Mouse (Mus musculus): Measurements from ENCODE around the gene Nectin4. TPM values are rescaled to one million over a fixed set of nuclear protein-coding genes. Genes with fewer than 3 reads are reported as not detected.
A peak's percentile ranks its signal among the peaks of the same experiment; 100 is the strongest.

Gene Nectin4
- polyA plus RNA-seq, 1 experiment from 2014 or later: 0.04 TPM

DNA sequence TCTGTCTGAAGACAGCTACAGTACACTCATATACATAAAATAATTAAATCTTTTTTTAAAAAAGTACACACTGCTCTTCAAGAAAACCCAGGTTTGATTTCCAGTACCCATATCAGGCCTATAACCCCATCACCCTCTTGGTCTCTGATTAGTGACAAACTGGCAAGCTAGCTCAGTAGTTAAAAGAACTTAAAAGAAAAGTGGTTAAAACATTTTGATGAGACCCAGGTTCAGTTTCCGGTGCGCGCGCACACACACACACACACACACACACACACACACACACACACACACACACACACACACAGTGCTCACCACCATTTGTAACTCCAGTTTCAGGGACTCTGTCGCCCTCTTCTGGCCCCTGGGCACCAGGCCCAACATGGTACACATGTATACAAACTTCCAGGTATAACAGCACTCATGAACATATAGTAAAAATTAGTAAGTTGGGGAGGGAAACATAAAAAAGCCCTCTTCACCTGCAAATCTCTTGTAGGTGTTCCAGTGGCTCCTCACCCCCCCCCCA is 14.0 kb upstream of the Nectin4 start:
- in situ Hi-C loops (cut with MboI; ENCODE audit: low pct_unique_long_range_greater_than_20kb): loop anchor here (5.0 to 10.0 kb wide), 2 partner anchors 34 to 241 kb away; partner anchors contain the start of gene Cfap126
- POLR2A ChIA-PET: interaction anchor here (0.6 kb wide), 1 partner anchor 1538 kb away, joined by 3 read pairs; no protein-coding TSS in a partner anchor
- H3K27me3 ChIP-seq: no peaks in the 10 kb centered on the region
- DNase-seq (ENCODE audit: low read depth, low spot score) (no peak), ATAC-seq (no peak)
- CTCF ChIA-PET: interaction anchor here (0.7 to 6.0 kb wide), 6 partner anchors 11 to 225 kb away, joined by 3 to 37 read pairs (median 3); partner anchors contain the start of gene Nit1
- peak; percentile 64 for TF ChIP-seq CTCF (IDR thresholded peaks at IDR 0.05)

DNA sequence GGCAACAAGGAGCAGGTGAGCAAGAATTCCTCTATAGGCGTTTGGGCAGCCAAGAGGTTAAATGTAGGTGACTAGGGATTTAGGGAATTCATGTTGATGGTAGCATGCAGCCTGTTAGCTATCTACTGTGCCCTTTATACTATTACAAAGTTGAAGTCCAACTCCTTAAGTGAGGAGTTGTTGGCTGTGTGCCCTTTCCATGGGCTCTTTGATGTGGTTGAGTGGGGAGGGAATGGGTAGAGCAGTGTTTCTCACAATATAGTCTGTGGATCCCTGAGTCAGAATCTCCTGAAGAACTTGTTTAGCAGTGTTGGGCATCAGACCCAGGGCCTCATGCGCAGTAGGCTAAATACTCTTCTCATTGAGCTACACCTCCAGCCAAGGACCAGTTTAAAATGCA is 13.1 kb upstream of the Nectin4 start:
- in situ Hi-C loops (cut with MboI; ENCODE audit: low pct_unique_long_range_greater_than_20kb): loop anchor here (5.0 to 10.0 kb wide), 2 partner anchors 35 to 242 kb away; partner anchors contain the start of gene Cfap126
- ATAC-seq: no peak
- TF ChIP-seq CTCF (IDR thresholded peaks at IDR 0.05): no peak
- CTCF ChIA-PET: interaction anchor here (0.8 to 6.0 kb wide), 8 partner anchors 12 to 226 kb away, joined by 3 to 37 read pairs (median 4); partner anchors contain the start of genes Dedd and Nit1
- H3K27me3 ChIP-seq: no peaks in the 10 kb centered on the region
- POLR2A ChIA-PET: no interaction called here
- DNase-seq (ENCODE audit: low read depth, low spot score): no peak

DNA sequence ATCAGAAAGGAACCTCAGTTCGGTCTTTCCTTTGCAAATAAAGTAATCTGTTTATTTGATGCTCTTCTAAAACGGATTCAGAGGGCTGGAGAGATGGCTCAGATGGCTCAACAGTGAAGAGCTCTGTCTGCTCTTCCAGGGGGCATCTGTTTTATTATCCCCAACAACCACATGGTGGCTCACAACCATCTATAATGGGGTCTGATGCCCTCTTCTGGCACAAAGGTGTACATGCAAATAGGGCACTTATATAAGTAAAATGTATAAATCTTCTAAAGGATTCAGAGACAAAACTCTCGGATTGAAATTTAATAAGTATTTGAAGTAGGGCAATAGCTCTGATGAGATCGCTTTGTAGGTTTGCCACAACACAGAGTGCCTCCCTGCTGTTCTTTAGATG is 11.5 kb upstream of the Nectin4 start:
- in situ Hi-C loops (cut with MboI; ENCODE audit: low pct_unique_long_range_greater_than_20kb): loop anchor here (5.0 to 10.0 kb wide), 2 partner anchors 36 to 244 kb away; partner anchors contain the start of gene Cfap126
- ChIA-PET CTCF (interaction anchor here (0.8 to 6.0 kb wide), 22 partner anchors 10 to 121 kb away, joined by 3 to 37 read pairs (median 4); partner anchors contain the start of genes Arhgap30, B4galt3, Dedd and Nit1), POLR2A (interaction anchor here (0.7 to 1.2 kb wide), 2 partner anchors 9 to 37 kb away, joined by 3 to 6 read pairs; no protein-coding TSS in a partner anchor)
- TF ChIP-seq CTCF (IDR thresholded peaks at IDR 0.05): peak; percentile 82
- ATAC-seq: no peak
- no peak for DNase-seq (ENCODE audit: low read depth, low spot score)
- H3K27me3 ChIP-seq: no peaks in the 10 kb centered on the region

DNA sequence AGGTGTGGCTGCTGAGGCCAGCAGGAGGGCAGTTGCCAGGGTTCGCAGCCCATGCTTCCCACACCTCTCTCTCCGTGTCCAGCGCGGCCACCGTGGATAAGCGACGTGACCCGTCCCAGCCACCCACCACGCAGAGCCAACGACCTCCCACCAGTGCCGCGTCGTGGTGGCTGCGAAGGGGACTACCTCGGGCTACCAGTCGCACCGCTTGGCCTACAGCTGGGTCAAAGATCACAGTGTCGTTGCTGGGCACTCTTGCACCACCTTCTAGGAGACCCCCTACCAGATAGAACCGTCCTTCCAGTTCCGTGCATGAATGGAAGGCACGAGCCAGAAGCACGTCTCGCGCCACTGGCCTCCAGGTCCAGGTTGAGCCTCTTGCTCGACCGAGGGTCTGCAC is 9.6 kb upstream of the Nectin4 start:
- ChIA-PET POLR2A (no interaction called here), CTCF (interaction anchor here (1.0 to 6.0 kb wide), 6 partner anchors 11 to 141 kb away, joined by 3 to 37 read pairs (median 3); no protein-coding TSS in a partner anchor)
- in situ Hi-C loops (cut with MboI; ENCODE audit: low pct_unique_long_range_greater_than_20kb): loop anchor here (5.0 kb wide), 1 partner anchor 117 kb away; no protein-coding TSS in a partner anchor
- no peaks in the 10 kb centered on the region for H3K27me3 ChIP-seq
- ATAC-seq (no peak), DNase-seq (ENCODE audit: low read depth, low spot score) (no peak)
- TF ChIP-seq CTCF (IDR thresholded peaks at IDR 0.05): no peak

DNA sequence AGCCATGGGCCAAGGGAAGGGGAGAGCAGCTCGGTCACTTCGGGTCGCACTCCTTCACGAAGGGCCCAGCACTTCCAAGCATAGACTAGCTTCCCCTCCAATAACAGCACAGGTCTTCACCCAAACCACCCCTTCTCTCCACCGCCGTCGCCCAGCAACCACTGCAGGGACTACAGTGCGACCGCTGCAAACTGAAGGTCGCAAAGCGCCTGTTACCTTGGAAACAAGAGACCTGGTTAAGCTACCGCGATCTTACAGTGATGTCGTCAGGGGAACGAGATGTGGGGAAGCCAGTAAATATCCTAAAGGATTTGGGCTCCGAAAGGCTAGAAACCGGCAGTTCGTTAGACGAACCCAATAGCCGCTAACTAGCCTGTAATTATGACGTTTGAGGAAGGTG is 9.2 kb upstream of the Nectin4 start, which contains the start of gene Klhdc9:
TSS of gene Klhdc9 (minus strand) at position 143 of the 400 bp plus-strand sequence.
- no peaks in the 10 kb centered on the region for H3K27me3 ChIP-seq
- ATAC-seq (no peak), DNase-seq (ENCODE audit: low read depth, low spot score) (no peak)
- ChIA-PET CTCF (interaction anchor here (1.0 to 3.9 kb wide), 4 partner anchors 12 to 118 kb away, joined by 3 to 25 read pairs (median 3); no protein-coding TSS in a partner anchor), POLR2A (no interaction called here)
- in situ Hi-C loops (cut with MboI; ENCODE audit: low pct_unique_long_range_greater_than_20kb): loop anchor here (5.0 kb wide), 1 partner anchor 117 kb away; no protein-coding TSS in a partner anchor
- no peak for TF ChIP-seq CTCF (IDR thresholded peaks at IDR 0.05)

DNA sequence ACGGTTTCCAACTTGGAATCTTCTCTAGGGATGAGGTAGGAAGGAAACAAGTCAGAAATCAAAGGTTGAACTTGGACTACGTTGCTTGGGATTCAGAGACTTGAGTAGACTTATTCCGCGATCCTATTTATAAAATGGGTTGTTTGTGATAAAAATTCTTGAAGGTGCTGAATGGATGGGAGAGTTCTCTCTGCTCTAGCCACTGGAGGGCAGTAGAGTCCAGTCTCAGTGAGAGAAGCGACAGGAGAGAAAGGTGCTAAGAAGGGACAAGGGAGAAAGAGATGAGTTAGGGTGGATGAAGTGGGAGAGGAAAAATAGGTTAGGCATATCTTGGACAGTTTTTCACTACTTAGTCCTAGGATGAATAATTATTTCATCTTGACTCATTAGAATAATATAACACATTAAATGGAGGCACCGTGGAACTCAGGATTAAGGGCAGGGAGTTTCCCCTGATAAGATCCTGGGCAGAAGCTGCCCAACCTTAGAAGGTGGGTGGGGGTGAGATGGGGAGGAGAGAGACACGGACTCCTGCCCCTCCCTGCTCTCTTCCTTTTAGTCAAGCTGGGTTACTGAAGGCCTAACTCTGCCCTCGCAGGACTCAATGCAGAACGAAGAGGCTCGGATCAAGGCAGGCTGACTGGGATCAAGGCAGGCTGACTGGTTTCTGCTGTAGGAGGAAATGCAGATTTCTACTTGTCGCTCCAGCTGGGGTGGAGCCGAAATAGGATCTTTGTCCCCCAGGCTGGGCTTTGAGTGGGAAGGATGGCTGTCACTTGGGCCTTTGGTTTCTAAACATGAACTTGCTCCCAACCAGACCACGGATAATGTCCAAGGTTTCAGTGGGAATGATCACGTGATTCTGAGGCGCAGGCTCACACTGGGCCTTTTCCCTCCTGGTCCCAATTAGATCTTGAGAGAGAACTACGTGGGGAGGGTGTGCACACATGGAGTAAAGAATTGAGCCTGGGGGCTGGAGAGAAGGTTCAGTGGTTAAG is 8.5 kb upstream of the Nectin4 start:
- TF ChIP-seq CTCF (IDR thresholded peaks at IDR 0.05): peak; percentile 93
- ChIA-PET POLR2A (interaction anchor here (0.6 kb wide), 1 partner anchor 227 kb away, joined by 3 read pairs; no protein-coding TSS in a partner anchor), CTCF (interaction anchor here (0.5 to 2.9 kb wide), 6 partner anchors 13 to 236 kb away, joined by 3 to 11 read pairs (median 3); no protein-coding TSS in a partner anchor)
- DNase-seq (ENCODE audit: low read depth, low spot score): no peak
- H3K27me3 ChIP-seq: no peaks in the 10 kb centered on the region
- peak; percentile 80 for ATAC-seq
- in situ Hi-C loops (cut with MboI; ENCODE audit: low pct_unique_long_range_greater_than_20kb): loop anchor here (5.0 kb wide), 1 partner anchor 116 kb away; no protein-coding TSS in a partner anchor

DNA sequence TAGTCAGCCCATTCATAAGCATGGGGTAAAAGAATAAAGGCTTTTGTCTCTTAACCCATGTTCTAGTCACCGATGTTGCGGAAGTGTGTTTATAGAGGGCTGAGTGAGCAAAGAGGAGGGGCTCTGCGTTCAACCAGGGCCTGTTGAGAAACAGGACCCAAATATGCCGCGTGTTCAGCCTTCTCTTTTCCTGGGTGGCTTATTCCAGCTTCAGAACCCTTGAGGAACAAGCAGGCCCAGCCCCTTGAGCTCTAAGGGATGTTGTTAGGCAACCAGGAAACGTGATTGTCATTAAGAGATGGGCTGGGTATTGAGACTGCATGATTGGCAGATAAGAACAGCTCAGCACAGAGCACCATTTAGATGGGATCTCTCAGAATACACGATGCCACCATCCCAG is 4.0 kb upstream of the Nectin4 start:
- in situ Hi-C loops (cut with MboI; ENCODE audit: low pct_unique_long_range_greater_than_20kb): no loop called here
- no peak for TF ChIP-seq CTCF (IDR thresholded peaks at IDR 0.05)
- POLR2A ChIA-PET: no interaction called here
- no peaks in the 10 kb centered on the region for H3K27me3 ChIP-seq
- ATAC-seq (no peak), DNase-seq (ENCODE audit: low read depth, low spot score) (no peak)
- CTCF ChIA-PET: interaction anchor here (0.9 to 1.8 kb wide), 4 partner anchors 14 to 136 kb away, joined by 4 to 6 read pairs (median 4); no protein-coding TSS in a partner anchor

DNA sequence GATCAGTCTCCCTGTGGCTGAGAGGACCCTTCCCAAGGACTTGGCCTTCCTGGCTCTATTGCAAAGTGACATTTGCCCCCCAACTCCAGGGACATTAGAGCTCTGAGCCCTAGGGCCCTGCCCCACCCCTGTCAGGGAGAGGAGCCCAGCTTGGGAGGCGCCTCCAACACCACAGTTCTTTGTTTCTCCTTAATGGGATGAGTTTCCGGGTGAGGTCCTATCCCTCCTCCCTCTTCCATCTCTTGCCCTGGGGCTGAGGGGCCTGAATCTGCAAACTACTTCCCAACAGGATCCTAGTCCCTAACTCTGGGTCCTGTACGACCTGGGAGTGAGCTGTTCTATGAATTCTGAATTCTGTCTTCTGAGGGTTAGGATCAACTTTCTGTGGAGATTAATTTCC is 3.0 kb downstream of the Nectin4 start:
- POLR2A ChIA-PET: interaction anchor here (1.0 kb wide), 1 partner anchor 25 kb away, joined by 3 read pairs; no protein-coding TSS in a partner anchor
- DNase-seq (ENCODE audit: low read depth, low spot score) (no peak), ATAC-seq (no peak)
- CTCF ChIA-PET: interaction anchor here (0.5 to 0.6 kb wide), 2 partner anchors 106 to 107 kb away, joined by 3 to 4 read pairs; no protein-coding TSS in a partner anchor
- TF ChIP-seq CTCF (IDR thresholded peaks at IDR 0.05): no peak
- no peaks in the 10 kb centered on the region for H3K27me3 ChIP-seq
- in situ Hi-C loops (cut with MboI; ENCODE audit: low pct_unique_long_range_greater_than_20kb): no loop called here

DNA sequence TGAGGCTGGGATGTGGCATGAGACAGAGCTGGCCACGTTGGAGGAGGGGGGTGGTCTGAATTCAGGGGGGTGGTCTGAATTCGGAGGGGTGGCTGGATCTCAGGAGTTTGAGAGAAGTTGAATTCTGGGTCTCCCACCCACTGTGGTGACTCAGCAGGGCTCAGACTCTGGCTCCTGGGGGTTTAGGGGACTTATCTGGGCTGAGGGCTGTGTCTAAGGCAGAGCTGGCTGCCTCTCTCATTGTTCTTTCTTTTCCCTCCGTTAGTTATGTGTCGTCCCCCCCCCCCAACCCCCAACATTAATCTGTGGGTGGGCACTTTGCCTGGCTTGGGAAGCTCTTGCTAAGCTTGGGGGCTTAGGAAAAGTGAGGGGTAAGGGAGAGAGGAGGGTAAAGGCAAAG is 4.0 kb downstream of the Nectin4 start:
- no peak for ATAC-seq
- ChIA-PET POLR2A (no interaction called here), CTCF (no interaction called here)
- no peak for TF ChIP-seq CTCF (IDR thresholded peaks at IDR 0.05)
- no peaks in the 10 kb centered on the region for H3K27me3 ChIP-seq
- in situ Hi-C loops (cut with MboI; ENCODE audit: low pct_unique_long_range_greater_than_20kb): no loop called here
- DNase-seq (ENCODE audit: low read depth, low spot score): no peak

DNA sequence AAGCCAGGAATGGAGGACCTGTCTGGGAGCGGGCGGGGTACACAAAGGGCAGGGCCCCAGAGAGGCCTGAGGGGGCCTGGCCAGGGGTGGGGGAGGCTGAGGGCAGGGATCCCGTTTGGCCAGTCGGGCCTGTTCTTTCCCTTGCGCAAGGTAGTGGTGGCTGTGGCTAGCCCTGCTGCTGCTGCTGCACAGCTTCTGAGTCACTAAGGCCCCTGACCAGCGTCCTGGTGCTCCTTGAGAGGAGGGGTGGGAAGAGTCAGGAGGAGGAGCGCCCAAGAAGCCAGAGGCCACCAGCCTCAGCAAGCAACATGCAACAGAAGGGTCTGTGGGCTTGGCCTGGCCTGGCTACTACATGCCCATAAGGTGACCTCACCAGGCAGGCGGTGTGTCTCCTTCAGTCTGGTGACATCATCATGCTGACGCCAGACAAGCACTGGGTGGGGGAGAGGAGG is 5.8 kb downstream of the Nectin4 start:
- in situ Hi-C loops (cut with MboI; ENCODE audit: low pct_unique_long_range_greater_than_20kb): no loop called here
- ChIA-PET CTCF (interaction anchor here (0.9 kb wide), 1 partner anchor 35 kb away, joined by 3 read pairs; the partner anchor contains the start of gene Usf1), POLR2A (no interaction called here)
- peaks cover 4% of the 10 kb centered on the region for H3K27me3 ChIP-seq
- DNase-seq (ENCODE audit: low read depth, low spot score) (no peak), ATAC-seq (peak; percentile 58)
- TF ChIP-seq CTCF (IDR thresholded peaks at IDR 0.05): no peak

Measured in Patski (cell line).